Mouse (Mus musculus) liver (tissue): ENCODE measurements around the gene Slc45a1.
A peak's percentile ranks its signal among the peaks of the same experiment; 100 is the strongest.

Experiments used
- DNase-seq: peaks from one replicate; pipeline ENCODE4 v3.0.0-alpha.2; 2020; ENCODE audit warnings: mixed read lengths

Slc45a1 gene

DNA sequence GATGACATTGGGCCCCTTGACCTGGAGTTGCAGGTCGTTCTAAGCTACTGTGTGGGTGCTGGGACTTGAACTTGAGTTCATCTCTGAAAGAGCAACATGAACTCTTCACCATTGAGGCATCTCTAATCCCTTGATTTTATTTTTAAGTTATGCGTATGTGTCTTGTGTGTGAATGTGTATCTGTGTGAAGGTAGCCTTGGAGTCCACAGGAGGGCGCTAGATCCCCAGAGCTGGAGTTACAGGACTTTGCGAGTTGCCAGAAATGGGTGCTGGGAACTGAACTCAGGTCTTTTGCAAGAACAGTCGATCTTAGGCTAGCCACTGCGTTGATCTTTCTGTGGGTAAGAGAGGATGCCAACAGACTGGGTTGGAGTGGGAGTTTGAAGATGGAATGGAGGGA lies 4.5 kb upstream of the Slc45a1 start:
- DNase-seq: no peak

DNA sequence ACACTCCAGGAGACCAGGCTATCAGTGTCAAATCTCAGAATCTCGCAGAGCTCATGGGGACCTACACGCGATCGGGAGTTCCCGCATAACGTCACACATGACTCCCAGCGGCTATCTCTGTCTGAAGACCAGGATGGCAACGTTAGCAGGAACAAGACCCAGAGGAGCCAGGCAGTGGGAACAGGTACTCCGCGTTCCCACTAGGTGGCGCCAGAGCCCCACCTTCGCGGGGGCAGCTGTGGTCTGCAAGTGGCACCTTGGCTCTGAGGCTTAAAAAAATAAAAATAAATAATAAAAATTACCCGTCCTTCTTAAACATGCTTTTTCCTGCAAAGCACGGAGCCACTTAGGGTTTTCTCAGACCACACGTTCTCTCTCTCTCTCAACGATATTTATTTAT lies 4.0 kb upstream of the Slc45a1 start:
- peak; percentile 83 for DNase-seq

DNA sequence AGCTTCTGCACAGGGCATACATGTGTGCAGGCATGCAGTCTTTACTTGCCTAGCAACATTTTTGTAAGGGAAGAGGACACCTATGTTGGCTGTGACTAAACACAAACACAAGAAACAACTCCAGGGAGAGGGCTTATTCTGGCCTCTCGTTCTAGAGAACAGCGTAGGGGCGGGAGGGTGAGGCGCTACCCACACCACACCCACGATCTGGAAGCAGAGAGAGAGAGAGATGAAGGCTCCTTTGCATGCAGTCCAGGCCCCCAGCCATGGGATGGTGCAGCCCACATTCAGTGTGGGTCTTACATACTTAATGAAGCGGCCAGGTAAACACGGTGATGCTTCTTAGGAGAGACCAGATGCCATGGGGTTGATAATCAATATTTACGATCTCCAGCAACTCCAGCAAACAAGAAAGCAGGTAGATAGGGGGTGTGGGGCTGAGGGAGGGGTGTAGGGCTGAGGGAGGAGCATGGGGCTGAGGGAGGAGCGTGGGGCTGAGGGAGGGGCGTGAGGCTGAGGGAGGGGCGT lies 1.2 kb upstream of the Slc45a1 start:
- peak; percentile 25 for DNase-seq

DNA sequence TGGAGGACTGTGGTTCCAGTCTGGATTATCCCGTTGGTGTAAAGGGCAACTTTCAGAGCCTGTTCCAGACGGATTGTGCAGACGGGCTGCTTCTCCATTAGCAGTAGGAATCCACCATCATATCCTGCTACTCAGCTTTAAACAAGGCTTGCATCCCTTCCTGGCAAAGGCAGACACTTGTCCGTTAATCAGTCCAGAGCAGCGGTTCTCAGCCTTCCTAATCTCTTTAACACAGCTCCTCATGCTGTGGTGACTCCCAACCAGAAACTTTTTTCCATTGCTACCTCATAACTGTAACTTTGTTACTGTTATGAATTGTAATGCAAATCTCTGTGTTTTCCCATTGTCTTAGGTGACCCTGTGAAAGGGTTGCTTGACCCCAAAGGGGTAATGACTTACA lies 2.6 kb downstream of the Slc45a1 start:
- DNase-seq: peak; percentile 49

DNA sequence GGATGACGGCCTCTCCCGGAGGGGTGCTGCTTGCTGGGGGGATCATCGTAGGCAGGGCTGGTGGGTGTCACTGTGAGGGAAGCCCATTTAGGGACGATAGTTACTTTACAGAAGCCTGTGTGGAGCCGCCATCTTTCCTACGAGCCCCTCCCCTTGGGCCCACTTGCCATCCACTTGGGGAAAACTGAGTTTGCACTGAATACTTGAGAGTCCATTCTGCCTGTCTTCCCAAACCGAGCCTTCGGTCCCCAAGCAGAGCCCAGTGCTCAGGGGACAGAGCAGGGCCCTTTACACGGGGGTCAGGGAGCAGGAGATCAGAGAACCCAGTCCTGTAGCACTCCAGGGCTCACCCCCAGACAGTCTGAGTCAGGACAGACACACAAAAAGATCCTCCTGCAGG lies 7.7 kb downstream of the Slc45a1 start:
- no peak for DNase-seq

DNA sequence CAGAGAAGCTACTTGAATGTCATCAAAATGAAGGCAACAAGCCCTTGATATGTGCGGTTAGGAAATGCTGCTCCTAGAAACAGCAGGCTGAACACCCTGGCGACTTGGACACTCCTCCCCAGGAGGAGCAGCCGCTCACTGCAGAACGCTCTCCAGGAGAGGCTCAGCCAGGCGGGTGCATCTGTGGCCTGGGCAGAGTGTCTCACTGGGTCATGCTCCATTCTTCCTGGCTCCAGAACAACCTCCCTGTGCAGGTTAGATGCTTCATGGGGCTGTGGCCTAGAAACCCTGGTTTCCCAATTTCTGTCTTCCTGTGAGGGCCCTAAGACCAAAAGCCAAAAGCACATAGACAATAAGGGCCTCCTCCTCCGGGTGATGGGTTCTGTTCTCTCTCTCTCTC lies 15.3 kb downstream of the Slc45a1 start:
- no peak for DNase-seq

DNA sequence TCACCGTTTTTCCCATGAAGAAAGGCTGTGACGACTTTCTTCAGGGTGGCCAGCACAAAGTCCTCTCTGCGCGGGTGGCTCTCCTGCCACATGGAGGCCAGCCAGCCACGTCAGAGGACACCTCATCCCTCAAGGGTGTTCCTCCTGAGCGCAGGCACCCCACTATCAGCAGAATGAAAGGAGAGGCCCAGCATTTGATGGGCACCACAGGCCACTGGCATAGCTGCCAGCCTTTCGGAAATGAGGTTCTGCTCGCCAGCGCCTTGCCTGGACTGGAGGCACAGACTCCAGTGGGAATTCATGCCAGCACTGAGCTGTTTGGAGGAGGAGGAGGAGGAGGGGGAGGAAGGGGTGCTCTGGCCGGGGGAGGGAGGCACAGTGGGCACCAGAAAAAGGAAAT lies 16.4 kb downstream of the Slc45a1 start:
- no peak for DNase-seq

DNA sequence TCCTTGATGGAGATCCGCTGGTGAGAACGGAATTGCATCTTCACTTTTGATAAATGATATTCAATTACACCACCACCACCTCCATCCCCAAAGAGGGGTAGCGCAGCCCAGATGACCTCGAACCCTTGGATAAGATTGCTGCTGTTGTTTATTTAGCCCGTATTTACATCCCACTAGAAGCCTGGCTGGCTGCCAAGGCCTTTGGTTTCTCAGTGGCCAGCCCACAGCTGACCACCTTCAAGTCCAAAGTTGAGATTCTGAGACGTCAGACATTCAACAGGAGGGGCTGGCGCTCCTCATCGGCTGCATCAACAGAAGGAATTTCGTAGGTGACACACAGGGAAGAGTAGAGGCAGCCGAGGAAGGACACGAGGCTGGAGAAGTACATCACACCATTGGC lies 22.7 kb downstream of the Slc45a1 start:
- DNase-seq: no peak

DNA sequence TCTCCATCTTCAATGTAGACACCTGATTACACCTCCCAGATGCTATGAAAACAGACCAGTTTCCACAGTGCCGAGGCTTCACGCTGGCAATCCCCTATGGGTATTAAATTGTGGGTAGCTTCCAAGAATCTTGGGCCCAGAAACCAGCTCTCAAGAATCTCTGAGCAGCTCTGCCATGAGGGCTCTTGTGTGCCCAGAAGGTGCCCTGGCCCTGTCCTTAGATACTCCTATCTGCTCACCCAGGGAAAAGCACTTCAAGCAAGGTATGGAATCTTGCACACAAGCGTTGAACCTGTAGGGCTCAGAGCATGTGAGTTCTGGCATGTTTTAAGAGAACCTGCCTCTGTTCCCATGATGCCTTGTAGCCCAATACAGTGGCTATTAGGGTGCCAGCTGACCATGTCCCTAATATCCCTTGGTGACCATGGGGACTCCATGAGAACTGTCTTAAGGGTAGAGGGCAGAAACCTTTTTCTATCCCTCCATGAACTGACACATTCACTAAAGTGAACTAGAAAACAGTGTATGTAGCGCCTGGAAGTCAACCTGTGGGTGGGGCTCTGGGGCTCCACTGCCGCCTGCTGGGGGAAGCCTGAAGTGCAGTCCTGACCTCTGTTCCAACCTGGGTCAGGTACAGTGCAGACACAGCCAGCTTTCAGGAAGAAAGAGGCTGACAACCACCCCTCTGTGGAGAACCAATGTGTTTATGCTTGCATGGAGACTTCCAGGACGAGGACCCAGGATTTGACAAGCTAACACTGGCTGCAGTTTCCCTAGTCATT lies 25.8 kb downstream of the Slc45a1 start:
- DNase-seq: peak; percentile 67

DNA sequence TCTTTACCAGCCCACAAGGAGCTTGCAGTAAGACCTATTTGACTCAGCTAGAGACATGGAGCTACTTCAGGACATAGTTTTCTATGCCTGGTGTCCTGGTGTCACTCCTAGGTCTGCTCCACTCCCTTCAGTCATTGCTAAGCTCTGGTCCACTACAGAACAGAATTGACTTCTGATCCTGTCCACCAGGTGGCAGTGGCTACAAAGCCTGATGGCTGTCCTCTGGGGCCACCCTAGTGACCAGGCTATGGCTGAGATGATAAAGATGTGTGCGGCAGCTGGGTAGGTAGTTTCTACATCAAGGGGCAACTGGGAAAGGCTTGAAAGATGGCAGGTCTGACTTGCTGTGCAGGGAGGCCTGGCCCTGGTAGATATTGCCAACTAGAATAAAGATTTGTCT lies 26.5 kb downstream of the Slc45a1 start:
- peak; percentile 72 for DNase-seq

DNA sequence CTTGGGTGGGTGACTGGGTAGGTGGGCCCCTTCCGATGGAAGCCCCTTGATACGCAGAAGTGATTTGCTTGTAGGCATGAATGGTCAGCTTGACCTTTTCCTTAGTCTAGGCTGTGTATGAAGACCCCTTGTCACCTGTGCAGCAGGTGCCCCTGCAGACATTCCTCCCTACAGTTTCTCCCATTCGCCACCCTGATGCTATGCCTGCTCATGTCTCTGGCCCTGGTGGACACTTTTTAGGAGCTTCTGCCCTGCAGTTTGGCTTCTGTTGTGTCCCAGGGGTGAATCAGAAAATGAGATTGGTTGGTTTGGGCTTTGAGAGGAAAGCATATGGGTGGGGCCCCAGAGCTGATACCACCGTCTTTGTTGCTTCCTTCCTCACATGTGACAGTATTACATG lies 27.0 kb downstream of the Slc45a1 start:
- DNase-seq: no peak

DNA sequence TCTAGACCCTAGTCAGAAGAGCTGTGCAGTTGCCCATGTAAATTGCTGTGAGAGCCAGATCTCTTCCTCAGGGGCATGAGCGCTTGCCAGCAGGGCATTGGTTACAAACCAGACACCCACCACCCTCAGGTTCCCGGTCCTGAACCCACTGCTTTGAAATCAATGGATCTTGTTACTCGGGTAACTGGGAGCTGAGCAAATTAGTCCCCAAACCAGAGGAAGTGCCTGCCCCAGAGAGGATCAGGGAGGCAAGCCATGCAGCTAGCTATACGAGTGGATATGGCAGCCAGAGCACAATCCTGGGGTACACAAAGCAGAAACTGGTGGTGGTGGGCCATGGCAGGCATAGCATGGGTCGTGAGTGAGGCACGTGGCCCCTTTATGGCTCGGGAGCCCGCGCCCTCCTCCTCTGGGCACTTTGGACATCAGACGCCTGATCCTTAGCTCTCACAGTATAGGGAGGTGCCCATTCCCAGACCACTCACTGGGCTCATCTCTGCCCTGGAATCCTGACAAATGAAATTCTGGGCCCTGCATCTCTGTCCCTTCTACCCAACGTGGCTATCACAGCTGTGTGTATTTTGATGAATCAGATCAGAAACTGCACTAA lies 27.7 kb downstream of the Slc45a1 start:
- DNase-seq: no peak

DNA sequence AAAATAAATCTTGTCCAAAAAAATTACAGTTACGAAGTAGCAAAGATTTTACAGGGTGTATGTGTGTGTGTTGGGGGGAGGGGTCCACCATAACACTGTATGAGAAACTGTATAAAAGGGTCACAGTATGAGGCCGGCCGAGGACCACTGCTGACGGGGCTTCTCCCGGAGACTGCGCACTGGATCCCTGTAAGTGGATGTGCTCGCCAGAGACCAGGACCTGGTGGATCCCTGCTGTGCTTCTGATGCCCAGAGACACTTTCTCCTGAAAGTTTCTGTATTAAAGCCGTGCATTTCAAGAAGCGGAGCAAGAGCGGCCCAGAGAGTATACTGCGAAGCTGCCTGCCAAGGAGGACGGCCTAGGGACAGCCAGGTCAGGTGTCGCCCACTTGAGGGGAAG lies 29.3 kb downstream of the Slc45a1 start:
- no peak for DNase-seq

DNA sequence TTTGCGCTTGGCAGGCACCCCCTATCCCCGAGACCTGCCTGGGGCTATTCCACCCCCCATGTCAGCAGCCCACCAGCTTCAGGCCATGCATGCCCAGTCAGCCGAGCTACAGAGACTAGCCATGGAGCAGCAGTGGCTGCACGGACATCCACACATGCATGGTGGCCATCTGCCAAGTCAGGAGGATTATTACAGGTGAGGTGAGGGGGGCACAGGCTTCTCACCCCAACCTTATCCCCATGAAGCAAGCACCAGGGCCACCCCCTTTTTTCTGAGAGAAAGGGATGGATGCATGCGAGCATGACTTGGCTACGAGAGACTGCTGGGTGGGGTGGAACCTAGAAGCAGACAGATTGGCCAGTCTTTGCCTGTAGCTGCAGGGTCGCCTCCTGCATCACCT lies 33.0 kb downstream of the Slc45a1 start:
- DNase-seq: no peak

DNA sequence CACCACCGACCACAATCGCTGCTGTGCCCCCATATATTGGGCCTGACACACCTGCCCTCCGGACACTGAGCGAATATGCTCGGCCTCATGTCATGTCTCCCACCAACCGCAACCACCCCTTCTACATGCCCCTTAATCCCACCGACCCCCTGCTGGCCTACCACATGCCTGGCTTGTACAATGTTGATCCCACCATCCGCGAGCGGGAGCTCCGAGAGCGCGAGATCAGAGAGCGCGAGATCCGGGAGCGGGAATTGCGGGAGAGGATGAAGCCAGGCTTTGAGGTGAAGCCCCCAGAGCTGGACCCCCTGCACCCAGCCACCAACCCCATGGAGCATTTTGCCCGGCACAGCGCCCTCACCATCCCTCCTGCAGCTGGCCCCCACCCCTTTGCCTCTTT lies 35.1 kb downstream of the Slc45a1 start:
- DNase-seq: no peak

DNA sequence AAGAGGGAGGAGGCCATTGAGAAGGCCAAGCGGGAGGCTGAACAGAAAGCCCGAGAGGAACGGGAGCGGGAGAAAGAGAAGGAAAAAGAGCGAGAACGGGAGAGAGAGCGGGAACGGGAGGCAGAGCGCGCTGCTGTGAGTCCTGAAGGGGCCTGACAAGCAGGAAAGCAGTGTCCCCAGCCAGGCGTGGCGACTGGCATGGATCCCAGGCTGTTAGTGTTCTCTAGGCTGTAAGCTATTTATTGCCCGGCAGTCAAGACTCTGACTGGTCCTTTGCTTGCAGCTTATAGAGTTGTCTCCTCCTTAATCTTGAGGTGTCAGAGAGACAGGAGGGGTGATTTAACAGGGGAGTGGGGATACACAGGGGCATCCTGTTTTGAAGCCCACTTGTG lies 35.9 kb downstream of the Slc45a1 start:
- DNase-seq: no peak

DNA sequence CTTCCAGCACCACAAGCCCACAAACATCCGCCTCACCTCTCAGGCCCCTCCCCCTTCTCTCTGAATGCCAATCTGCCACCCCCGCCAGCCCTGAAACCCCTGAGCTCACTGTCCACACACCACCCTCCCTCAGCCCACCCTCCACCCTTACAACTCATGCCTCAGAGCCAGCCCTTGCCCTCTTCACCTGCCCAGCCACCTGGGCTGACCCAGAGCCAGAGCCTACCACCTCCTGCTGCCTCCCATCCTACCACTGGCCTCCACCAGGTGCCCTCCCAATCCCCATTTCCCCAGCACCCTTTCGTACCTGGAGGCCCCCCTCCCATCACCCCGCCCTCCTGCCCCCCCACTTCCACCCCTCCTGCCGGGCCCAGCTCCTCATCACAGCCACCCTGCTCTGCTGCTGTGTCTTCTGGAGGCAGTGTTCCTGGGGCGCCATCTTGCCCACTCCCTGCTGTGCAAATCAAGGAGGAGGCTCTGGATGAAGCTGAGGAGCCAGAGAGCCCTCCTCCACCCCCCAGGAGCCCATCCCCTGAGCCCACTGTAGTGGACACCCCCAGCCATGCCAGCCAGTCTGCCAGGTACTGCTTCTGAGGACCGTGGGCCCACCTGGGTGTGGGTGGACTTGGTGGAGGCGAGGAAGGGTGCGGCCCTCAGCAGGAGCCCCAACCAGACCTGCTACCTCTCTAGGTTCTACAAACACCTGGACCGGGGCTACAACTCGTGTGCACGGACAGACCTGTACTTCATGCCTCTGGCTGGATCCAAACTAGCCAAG lies 36.5 kb downstream of the Slc45a1 start:
- no peak for DNase-seq

DNA sequence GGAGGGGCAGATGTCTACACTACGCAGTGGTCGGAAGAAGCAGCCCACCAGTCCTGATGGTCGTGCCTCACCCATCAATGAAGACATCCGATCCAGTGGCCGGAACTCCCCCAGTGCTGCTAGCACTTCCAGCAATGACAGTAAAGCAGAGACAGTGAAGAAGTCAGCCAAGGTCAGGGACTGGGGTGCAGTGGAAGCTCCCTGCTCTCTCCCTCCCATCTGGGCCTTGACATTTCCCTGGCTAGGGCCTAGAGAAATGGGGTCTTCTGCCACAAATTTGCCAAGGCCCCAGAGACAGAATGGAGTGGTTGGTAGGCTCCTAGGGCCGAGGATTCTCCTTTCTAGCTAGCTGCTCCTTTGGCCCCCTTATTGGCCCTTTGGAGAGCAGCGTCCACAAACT lies 38.3 kb downstream of the Slc45a1 start:
- no peak for DNase-seq

DNA sequence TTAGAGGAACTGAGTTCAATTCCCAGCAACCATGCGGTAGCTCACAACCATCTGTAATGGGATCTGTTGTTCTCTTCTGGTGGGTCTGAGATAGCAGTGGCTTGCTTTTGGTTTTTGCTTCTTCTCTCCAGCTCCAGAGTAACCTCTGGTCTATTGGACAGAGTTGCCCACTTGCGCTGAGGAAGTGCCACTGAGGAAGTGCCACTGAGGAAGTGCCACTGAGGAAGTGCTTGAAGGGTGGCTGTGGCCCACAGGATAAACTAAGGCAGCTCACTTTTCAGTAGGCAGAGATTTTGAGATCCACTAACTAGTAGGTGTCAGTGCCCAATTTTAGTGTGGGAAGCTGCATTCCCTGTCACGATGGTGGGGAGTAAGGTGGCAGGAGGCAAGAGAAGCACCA lies 43.3 kb downstream of the Slc45a1 start:
- DNase-seq: no peak

DNA sequence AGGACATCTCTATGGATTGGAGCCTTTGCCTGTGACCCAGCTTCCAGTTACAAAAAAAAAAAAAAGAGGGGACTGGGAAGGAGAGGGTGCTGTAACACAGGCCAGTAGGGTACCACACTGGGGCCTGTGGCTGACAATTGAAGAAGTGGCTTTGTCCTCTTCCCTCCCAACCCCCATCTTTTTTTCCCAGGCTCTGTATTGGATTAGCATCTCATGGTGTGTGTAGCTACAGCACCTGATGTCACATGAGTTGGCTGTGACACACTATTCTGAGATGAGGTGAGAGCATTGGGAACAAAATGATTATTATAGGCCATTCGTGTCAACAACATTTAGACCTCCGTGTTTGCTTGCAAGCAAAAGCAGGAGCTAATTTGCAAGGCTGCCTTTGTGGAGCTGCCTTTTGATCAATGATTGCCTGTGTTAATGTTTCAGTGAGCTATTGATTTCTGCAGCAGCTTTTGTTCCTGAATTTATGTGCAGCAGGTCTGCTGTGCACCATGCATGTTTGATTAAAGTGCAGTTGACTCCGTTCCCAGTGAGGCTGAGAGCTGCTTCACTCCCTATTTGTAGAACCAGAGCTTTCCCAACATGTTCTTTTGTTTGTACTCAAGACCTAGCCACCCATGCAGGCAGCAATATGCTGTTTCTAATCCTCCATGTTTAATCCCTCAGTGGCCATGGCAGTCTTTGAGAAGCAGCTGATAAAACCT lies 45.4 kb downstream of the Slc45a1 start:
- no peak for DNase-seq

DNA sequence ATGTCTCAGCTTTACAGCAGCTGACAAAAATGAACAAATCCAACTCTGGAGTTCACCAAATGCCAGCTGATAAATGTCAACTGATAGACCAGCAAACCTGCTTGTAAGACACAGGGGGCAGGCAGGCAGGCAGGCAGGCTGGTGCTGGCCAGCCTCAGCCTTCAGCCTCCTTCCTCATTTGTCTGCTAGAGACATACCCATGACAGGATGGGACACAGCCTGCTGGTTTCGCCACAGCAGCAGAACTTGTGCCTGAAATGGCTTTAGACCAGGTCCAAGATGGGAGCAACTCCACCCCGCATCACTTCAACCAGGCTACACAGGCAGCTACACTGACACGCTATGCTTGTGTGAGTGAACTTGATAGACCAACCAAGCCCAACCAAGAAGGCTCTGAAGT lies 46.2 kb downstream of the Slc45a1 start:
- no peak for DNase-seq

DNA sequence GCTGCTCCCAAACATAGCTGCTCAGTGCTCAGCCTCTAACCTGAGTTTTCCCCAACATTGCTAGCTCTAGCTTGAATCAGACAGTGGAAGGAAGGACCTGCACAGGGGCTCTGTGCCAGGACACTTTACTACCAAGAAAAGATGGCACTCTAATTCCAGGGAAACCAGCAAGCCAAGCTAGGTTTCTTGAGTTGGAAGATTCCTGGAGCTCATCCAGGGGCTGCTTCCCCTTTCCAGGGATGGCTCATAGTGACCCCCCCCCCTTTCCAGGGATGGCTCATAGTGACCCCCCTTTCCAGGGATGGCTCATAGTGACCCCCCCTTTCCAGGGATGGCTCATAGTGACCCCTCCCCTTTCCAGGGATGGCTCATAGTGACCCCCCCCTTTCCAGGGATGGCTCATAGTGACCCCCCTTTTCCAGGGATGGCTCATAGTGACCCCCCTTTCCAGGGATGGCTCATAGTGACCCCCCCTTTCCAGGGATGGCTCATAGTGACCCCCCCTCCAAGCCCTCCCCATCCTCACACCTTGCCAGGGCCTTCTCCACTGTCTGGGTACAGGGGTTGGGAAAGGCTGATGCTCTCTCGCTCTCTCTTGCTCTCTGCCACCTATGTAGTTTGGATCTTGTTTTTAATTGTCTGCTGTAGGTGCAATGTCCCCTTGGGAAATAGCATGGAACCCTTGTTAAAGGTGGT lies 48.5 kb downstream of the Slc45a1 start:
- DNase-seq: no peak

DNA sequence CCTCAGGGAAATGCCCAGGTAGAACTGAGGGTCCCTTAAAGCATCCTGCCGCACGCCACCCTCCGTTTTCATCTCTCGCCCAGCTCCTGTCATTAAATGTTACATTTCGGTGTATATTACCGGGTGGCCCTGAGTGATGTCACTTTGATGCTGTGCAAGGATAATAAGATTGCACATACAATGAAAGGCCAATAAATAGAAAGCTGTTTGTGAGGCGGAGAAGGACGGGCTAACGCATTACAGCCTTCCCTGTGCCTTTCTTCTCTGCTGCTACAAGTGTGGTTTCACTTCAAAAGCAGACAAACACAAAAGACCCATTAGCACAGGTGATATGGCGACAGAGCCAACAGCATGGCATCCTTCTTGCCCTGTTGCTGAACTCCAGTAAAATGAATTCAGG lies 50.5 kb downstream of the Slc45a1 start:
- no peak for DNase-seq
